Mouse (Mus musculus): ENCODE results near the gene Erich4.

Erich4 gene

DNA sequence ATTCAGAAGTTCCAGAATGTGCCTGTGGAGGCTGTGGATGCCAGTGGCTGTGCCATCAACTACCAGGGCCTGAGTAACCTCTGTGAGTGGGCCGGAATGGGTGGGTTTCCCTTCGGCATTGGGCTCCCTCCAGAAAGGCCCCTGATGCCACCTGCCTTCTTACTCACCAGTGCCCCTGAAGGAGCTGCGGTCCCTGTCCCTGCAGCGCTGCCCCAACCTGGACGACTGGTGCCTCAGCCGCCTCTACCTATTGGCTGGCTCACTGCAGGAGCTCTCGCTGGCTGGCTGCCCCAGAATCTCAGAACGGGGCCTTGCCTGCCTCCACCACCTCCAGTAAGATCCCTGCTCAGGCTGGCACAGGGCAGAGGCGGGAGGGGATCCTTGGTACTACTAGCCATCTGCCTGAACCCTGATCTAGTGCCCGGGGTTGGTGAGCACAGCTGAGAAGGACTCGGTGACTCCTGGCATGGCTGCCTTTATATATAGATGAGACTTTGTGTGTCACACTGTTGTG lies 8.2 kb upstream of the Erich4 start:
- no peak for DNase-seq (ENCODE audit: low spot score)

DNA sequence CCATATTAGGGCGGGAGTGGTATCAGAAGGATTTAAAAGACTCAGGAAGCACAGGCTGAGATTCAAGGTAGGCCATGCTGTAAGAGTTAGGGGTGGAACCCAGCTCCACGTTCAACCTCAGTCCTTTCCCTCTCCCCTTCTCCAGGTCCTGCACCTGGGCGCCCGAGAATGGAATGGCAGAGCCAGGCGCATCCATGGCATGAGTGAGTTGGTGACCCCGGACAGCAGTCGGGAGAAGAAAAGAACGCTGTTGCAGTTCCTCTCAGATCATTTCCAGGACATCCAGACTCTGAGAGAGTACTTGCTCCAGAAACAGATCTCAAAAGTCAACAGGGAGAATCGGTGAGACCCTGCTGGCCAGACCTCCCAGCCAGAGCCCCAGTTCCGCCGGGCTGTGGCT lies 5.1 kb upstream of the Erich4 start:
- no peak for DNase-seq (ENCODE audit: low spot score)

DNA sequence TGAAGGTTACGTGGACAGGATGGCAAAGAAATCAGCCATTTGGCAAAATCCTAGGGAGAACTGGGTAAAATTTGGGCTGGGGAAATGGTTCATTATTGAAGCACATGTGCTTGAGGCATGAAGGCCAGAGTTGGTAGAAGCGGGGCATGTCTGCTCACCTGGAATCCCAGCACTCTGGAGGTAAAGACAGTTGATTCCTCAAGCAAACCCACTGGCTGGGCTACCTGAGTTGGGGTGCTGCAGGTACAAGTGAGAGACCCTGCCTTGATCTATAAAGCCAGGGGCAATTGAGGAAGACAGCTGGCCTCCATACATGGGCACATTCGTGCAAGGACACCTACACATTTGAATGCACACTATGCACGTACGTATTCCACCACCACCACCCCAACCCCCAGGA lies 4.4 kb upstream of the Erich4 start:
- no peak for DNase-seq (ENCODE audit: low spot score)

DNA sequence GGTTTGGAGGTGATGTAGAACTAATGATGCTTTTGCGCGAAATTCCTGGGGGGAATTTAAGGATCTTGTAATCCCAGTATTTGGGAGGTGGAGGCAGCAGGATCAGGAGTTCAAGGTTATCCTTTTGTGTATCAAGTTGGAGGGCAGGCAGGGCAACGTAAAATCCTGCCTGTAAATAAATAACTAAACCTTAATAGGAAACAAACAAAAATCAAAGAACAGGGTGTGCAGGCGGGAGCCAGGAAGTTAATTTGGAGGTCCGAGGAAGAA lies 4.0 kb upstream of the Erich4 start:
- DNase-seq (ENCODE audit: low spot score) = no peak

DNA sequence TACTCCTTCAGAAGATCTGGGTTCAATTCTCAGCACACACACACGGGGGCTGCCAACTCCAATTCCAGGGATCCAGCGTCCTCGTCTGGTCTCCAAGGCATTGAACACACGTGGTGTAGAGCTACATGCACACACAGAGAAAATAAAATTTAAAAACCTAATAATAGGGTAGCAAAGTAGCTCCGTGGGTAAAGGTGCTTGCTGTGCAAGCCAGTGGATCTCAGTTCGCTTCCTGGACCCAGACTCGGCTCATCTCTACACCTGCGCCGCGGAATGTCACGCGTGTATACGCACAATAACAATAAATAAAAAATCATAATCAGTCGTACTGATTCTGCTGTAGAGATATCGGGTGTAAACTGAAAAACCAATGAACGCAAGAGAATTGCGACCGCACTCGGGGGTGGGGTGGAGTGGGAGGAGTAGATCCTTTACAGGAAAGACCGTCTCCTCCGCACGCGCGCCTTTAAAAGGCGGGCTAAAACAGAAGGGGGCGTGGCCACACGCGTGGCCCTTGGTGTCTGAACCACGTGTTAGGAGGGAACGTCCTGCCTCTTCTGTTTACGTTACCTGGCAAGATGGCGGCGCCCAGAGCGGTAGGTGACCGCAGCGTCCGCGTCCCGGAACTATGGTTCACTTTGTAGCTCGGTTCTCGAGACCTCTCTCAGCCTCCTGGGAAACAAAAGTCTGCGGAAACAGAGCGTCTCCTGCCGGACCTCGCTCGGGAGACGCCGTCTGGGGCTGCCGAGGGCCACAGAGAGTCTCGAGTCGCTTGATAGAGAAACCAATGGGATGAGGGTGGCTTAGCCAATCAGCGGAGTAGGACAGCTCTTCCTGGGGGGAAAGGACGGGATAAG lies 3.4 kb upstream of the Erich4 start, which contains the start of gene Dmac2:
Dmac2 (plus strand) TSS at position 550 of the 857 bp plus-strand sequence.
- DNase-seq (ENCODE audit: low spot score) = peak; percentile 83

DNA sequence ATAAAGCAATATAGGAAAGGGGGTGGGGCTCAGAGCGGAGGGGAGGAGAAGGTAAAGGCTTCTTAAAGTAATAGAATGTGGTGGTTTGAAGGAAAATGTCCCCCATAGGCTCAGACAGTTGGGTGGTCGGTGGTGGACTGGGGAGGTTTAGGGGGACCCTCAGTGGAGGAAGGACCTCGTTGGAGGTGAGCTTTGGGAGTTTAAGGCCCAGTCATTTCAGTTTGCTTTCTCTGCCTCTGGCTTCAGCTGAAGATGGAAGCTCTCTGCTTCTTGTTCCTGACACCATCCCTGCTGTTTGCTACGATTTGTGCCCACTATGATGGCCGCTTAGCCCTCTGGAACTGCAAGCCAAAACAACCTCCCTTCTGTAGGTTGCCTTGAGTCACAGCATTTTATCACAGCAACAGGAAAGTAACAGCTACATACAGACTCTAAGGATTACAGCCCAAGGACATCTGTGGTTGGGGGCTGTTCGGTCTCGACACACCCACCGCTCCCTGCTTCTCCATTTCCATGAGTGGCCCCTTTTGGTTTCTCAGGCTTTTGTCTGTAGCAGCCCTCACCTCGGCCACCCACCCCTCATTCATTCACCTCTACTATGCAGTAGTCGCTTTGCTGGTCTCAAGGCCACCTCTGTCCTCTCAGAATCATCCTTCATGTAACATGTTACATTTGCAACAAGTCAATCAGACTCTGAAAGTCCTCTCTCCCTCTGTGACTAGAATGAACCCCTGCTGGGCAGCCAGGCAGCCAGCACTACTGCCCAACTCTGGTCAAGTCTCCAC lies 1.9 kb upstream of the Erich4 start:
- no peak for DNase-seq (ENCODE audit: low spot score)

DNA sequence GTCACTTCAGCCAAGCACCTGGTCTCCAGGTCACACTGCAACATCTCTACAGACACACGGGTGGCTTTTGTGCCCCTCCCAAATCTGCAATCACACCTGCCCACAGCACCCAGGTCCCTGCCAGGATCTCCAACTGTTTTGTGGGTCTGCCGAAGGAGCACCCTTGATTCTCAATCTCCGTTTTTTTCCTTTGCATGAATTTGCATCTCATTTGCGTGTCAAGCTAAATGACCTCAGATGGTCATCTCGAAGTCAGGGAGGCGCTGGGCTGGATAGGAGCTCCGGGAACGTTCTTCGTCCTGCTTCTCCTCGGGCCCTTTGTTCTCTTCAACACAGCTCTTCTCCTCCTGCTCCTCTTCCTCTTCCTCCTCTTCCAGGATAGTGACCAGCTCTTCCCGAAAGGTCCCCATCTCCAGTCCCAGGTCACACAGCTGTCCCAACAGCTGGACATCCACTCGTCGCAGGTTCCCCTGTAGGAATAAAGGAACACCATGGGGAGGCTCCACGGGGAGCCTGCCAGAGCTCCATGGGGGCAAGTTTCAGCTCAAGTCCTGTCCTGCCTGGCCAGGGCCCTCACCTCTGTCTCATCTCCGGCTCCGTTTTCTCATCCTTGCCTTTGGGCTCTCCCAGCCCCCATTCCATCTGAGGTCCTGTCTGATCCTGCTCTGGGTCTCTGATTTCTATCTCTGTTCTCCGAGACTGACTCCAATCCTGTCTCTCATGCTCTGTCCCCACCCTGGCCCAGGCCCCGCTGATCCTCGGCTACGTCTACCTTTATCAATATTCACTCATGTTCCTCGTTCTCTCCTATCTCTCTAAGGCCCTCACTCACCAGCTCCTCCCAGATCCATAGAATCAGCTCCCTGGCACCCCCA lies 624 bp downstream of the Erich4 start:
- DNase-seq (ENCODE audit: low spot score) = no peak

DNA sequence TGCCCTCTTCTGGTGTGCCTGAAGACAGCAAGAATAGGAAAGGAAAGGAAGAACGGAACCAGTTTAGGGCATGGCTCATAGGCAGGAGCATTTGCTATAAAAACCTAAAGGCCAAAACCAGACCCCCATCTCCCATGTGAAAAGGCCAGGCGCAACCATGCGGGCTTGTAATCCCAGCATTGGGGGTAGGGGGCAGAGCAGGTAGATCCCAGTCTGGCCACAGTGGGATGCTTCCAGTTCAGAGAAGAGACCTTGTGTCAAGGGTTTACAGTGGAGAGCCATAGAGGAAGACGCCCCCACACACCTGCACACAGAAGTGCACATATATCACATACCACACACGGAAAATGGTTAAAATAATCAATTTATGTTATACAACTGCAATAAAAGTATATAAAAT lies 1.6 kb downstream of the Erich4 start:
- DNase-seq (ENCODE audit: low spot score) = no peak

DNA sequence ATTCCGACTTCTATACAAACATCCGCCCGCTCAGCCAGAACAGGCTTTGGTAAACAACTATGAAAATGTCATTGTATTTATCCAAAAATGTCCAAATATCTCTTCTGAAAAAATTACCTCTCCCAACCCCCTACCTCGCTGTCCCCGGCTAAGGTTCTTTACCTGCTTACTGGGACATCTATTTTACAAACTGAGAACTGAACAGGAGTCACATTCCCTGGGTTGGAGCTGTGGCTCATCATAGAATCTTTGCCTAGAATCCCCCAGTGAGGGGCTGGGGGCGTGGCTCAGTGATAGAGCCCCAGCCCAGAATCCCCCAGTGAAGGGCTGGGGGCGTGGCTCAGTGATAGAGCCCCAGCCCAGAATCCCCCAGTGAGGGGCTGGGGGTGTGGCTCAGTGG lies 4.2 kb downstream of the Erich4 start:
- DNase-seq (ENCODE audit: low spot score) = no peak

DNA sequence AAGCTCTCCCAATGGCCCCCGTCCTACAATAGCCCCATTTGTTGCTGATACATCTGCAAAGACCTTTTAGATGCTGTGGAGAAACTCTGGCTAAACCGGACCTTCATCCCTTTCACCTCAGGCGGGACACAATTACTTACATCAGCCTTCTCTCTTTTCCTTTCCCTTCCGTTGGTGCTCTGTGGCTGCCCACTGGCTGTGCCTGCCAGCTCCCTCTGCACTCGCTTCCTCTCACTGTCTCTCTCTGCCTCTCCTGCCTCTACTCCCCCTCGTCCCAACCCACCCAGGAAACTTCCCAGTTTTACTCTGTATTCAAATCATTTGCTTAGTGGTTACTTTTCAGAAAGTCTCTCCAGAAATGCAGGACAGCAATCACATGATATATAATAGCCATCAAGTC lies 5.6 kb downstream of the Erich4 start:
- no peak for DNase-seq (ENCODE audit: low spot score)

DNA sequence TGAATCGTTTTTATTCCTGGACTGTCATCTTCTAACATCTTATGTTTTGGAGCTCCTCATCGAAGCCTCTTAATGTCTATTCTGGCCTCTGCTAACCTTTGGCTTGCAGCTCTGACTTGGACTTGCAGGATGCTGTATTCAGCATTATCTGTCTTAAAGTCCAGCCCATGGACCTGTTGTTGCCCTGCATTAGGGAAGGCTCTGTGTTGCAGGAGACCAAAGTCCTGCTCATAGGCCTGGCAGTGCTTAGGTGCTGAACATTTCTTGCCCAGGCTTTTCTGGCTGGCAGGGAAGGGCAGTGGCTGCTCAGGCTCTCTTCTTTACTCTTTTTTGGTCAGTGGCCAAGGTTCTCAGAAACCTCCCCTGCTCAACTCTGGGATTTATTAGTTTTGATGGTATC lies 8.5 kb downstream of the Erich4 start:
- no peak for DNase-seq (ENCODE audit: low spot score)

DNA sequence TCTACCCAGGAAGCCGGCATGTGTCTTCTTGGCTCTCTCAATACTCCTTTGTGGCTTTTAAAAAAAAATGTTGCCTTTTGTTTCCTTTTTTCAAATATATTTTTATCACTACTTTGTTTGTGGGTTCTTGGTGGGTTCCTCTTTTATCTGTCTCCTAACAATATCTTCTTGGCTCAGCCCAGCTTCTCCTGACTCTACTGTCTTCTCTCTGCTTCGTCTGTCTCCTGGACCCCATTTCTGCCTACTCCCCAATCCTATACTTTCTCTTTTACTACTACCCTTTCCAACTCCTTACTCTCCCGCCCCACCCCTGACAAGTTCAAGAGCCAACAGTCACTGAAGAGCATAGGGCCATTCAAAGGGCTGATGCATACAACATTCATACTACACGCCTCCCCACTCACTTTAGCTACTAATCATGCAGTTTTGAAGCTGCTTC lies 9.0 kb downstream of the Erich4 start:
- no peak for DNase-seq (ENCODE audit: low spot score)

DNA sequence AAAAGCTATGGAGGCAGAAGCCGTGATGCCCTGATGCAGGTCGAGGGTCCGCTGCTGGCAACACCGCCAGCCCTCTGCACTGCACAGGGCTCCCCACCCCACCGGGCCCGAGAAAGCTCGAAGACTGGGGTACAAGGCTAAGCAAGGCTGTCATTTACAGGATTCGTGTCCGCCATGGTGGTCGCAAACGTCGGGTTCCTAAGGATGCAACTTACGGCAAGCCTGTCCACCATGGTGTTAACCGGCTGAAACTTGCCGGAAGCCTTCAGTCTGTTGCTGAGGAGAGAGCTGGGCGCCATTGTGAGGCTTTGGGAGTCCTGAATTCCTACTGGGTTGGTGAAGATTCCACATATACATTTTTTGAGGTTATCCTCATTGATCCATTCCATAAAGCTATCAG lies 14.3 kb downstream of the Erich4 start:
- no peak for DNase-seq (ENCODE audit: low spot score)

DNA sequence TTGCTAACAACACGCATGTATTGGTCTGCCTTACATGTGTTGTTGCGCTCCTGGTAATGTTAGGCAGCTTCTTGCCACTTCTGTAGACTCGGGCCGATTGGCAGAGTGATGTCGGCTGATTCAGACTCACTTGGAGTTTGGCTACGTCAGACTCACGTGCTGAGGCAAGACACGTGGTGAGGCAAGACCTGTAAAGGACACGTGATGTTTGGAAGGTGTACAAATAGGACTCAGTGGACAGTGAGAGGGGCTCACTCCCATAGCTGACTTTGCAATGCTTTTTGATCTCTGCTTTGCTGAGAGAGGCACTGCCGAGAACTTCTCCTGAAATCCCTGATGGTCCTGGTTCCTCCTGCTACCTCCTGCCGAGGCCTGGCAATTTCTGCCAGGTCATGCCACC lies 15.0 kb downstream of the Erich4 start:
- no peak for DNase-seq (ENCODE audit: low spot score)

DNA sequence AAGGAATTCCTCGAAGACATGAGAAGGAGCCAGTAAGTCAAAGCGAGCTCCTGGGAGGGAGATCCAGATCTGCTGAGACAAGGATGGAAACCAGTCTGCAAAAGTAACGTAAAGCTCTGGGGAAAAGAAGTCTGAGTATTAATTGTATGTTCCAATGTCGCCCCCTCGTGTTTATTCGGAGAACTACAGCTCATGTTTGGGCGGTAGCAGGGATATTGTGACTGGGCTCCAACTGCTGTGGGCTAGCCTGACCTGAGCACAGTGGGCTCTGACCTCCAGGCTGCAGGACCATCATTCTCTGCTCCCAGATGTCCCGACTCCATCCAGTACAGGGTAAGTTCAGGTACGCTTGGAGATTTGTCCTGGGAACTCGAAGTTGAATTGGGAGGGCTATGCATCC lies 16.0 kb downstream of the Erich4 start:
- DNase-seq (ENCODE audit: low spot score) = peak; percentile 68

DNA sequence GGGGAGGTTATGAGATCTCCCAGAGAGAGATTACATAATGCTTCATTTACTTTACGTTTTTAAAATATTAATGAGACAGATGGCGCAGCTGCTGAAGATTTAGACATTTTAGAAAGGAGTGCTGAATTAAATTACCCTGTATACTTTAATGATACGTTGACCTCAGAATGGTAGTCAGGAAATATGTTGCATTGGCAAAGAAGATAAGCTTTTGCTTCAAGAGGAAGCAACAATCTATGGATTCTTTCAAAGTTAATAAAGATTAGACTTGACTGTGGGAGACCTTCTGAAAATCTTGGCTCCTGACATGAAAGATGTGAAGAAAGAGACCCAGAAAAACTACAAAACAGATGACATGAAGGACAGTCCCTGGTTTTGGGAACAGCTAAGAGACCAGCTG lies 21.8 kb downstream of the Erich4 start:
- DNase-seq (ENCODE audit: low spot score) = no peak

DNA sequence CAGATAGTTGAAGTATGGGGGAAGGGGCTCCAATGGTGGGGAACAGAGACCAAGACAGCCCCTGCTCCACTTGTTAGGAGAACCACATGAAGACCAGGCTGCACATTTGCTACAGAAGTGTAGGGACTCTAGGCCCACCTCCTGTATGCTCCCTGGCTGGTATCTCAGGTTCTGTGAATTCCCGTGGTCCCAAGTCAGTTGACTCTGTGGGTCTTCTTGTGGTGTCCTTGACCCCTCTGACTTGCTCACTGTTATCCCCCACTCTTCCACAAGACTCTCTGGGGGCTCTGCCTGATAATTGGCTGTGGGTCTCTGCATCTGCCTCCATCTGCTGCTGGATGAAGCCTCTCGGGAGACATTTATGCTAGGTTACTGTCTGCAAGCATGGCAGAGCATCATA lies 24.5 kb downstream of the Erich4 start:
- no peak for DNase-seq (ENCODE audit: low spot score)

DNA sequence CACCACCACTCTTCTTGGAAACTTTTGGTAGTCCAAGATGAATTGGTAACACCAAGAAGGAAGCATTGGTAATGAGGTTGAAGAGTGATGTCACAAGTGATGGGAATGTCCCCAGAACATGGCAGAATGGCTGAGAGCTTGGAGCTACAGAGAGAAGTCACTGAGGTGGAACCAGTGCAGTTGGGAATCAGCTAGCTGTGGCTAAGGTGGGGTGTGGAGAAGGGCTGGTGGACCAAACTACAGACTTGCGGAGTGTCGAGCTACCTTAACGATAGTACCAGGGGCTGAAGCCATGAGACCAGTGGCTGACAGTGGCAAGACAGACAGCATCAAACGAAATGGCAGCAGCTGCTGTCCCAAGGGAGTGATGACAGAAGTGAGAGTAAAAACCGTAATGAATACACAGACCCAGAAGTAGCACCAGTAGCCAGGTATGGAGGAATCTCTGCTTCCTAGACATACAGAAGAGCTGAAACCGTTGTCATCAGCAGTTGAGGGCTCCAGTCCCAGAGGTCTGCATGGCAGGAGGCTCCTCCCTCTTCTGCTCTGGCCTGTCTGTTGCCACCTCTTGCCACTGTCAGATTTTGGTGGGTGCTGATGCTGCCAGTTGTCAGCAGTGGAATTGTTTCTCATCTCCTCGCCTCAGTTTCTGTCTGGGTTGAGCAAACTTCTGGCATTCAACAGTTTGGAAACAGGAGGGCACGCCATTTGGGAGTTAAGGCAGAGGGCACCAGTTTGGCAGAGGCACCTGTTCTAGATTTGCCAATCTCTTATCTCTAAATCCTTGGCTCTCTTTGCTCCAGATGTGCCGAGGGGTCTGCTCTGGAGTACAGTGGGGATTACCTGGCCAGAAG lies 30.1 kb downstream of the Erich4 start:
- no peak for DNase-seq (ENCODE audit: low spot score)

DNA sequence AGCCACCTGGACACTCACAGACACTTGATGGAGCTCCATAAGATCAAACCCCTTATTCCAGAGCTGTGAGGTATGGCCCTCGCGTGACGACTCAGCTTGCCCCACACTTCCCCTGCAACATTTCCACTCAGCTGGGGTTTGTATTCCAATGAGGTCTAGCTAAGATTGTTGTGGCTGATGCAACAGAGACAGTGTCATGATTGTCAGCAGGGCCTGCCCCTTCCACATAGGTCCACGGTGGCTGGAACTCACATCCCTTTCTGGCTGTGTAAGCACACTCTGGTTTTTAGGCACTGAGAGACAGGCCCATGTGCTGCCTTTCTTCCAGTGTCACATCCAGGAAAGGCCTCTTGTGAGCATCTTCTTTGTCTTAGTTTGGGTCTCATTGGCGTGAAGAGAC lies 31.0 kb downstream of the Erich4 start:
- DNase-seq (ENCODE audit: low spot score) = no peak

DNA sequence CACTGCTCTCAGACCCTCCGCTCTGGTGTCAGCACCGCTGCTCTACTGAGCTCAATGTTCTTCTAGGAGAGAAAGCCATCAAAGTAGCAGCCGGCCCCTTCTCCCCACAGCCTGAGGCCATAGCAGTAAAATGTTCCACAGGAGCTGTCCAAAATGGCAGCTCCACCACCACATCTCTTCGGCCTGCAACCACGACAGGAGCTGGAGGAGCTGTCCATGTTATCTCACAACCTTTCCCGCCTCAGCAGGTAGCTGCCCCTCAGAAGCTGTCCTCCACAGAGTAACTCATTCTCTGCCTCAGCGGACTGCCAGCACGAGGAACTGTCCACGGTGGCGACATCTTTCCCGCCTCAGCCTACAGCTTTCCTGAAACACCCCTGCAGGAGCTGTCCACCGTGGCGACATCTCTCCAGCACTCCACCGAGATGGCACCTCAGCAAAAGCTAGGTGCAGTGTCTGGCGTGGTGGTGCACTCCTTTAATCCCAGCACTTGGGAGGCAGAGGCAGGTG lies 33.3 kb downstream of the Erich4 start:
- no peak for DNase-seq (ENCODE audit: low spot score)

DNA sequence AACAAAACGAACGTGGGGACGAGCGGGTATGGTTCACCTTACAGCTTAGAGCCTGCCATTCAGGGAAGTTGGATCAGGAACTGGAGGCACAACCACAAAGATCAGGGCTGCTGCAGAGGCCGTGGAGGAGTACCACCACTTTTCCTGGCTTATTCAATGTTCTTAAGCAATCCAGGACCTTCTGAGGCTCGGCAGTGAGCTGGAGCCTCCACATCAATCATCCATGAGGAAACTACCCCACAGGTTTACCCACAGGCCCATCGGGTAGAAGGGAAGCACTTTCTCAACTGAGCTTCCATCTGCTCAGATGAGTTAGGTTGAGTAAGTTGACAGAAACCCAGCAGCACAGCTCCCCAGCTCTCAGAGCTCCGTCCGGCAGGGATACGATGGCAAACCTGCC lies 36.3 kb downstream of the Erich4 start:
- no peak for DNase-seq (ENCODE audit: low spot score)

Data from ovary, postnatal 14 days (tissue).